Mouse (Mus musculus): ENCODE results near the gene Kif5a. TPM values are rescaled to one million over a fixed set of nuclear protein-coding genes. Genes with fewer than 3 reads are reported as not detected.

Kif5a gene
- polyA plus RNA-seq, 1 experiment from 2014 or later = 7.8 TPM

DNA sequence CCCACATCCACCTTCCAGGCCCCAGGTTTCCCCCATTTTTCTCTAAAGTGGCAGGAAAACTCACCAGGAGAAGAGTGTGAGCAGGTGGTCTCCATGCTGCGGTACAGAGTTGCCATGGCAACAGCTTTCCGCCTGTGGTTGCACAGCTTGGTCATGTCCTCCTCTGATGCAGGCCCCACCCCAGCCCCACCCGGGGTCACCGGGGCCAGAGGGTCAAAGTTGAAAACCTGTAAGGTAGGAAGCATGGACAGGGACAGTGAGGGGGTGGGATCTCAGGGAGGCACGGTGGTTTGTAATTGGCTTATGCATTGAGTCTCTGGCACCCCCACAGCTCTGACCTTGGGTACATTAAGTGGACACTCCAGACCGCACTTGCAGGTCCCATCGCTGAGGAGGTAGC lies 23.6 kb upstream of the Kif5a start:
- H3K27me3 ChIP-seq (ENCODE audit: control insufficient read depth, insufficient read depth, low read length) = no peaks in the 10 kb centered on the region
- no peak overlapping the region for H3K27ac ChIP-seq (ENCODE audit: low read length)
- H3K4me1 ChIP-seq (ENCODE audit: control insufficient read depth, insufficient read depth, low read length) = peaks cover 36% of the 10 kb centered on the region
- no peak for ATAC-seq (ENCODE audit: insufficient number of reproducible peaks, insufficient read depth, low FRiP score, low read depth)
- H3K9me3 ChIP-seq (ENCODE audit: control insufficient read depth, low read depth, low read length) = no peaks in the 10 kb centered on the region
- WGBS = 32% methylated on average over 7 of the region's 7 CpGs
- H3K9ac ChIP-seq (replicated peaks; ENCODE audit: low read depth, low read length) = no peak overlapping the region
- H3K4me3 ChIP-seq (ENCODE audit: low read depth, low read length) = no peak overlapping the region
- peak overlapping the region; percentile 96 for H3K4me2 ChIP-seq (replicated peaks; ENCODE audit: low read depth, low read length)
- peaks cover 57% of the 10 kb centered on the region for H3K36me3 ChIP-seq (ENCODE audit: control insufficient read depth, insufficient read depth, low read length)

DNA sequence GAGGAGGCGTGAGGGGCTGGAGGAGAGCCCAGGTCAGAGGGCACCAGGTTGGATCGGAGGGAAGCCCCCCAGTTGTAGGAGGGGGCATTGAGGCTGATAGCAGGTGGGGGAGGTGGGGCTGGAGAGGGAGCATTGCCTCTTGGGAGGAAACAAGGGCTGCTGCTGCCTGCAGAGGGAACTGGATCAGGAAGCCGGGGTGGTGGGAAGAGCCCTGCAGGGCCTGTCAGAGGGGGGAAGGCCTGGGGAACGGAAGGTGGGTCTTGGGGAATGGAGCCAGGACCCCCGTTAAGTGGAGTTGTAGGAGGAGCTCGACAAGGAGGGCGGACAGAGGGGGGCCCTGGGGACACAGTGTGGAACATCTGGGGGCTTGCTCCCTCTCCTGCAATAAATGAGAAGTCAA lies 23.0 kb upstream of the Kif5a start:
- ATAC-seq (ENCODE audit: insufficient number of reproducible peaks, insufficient read depth, low FRiP score, low read depth) = no peak
- Histone ChIP-seq H3K27ac (ENCODE audit: low read length) (no peak overlapping the region), H3K27me3 (ENCODE audit: control insufficient read depth, insufficient read depth, low read length) (no peaks in the 10 kb centered on the region), H3K9me3 (ENCODE audit: control insufficient read depth, low read depth, low read length) (no peaks in the 10 kb centered on the region), H3K36me3 (ENCODE audit: control insufficient read depth, insufficient read depth, low read length) (peaks cover 63% of the 10 kb centered on the region), H3K4me3 (ENCODE audit: low read depth, low read length) (no peak overlapping the region), H3K9ac (replicated peaks; ENCODE audit: low read depth, low read length) (no peak overlapping the region; the same call in 1 of the 2 replicates), H3K4me2 (replicated peaks; ENCODE audit: low read depth, low read length) (peak overlapping the region; percentile 96; the same call in 1 of the 2 replicates), H3K4me1 (ENCODE audit: control insufficient read depth, insufficient read depth, low read length) (peaks cover 32% of the 10 kb centered on the region)
- WGBS = 65% methylated on average over 7 of the region's 7 CpGs

DNA sequence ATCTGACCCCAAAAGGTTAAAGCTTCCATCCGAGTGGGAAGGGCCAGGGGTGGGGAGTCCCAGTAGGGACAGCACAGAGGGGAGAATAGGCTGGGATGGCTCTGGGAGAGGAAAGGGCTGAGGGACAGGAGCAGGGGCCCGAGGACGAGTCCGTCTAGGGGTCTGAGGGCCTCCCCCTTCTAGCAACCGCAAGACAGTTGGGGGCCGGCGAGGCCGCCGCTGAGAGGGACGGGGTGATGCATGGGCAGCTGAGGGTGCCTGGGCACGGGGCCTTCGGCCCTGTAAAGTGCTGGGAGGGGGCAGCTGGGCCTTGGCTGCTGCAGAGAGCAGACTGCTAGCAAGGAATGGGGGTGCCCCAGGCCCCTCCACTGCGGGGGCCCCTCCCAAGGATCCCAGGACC lies 22.5 kb upstream of the Kif5a start:
- H3K4me1 ChIP-seq (ENCODE audit: control insufficient read depth, insufficient read depth, low read length) = peaks cover 32% of the 10 kb centered on the region
- H3K9ac ChIP-seq (replicated peaks; ENCODE audit: low read depth, low read length) = no peak overlapping the region
- no peak overlapping the region for H3K4me3 ChIP-seq (ENCODE audit: low read depth, low read length)
- WGBS = 72% methylated on average over 12 of the region's 13 CpGs
- H3K36me3 ChIP-seq (ENCODE audit: control insufficient read depth, insufficient read depth, low read length) = peaks cover 68% of the 10 kb centered on the region
- no peak overlapping the region for H3K4me2 ChIP-seq (replicated peaks; ENCODE audit: low read depth, low read length)
- no peak overlapping the region for H3K27ac ChIP-seq (ENCODE audit: low read length)
- H3K9me3 ChIP-seq (ENCODE audit: control insufficient read depth, low read depth, low read length) = no peaks in the 10 kb centered on the region
- no peak for ATAC-seq (ENCODE audit: insufficient number of reproducible peaks, insufficient read depth, low FRiP score, low read depth)
- H3K27me3 ChIP-seq (ENCODE audit: control insufficient read depth, insufficient read depth, low read length) = no peaks in the 10 kb centered on the region

DNA sequence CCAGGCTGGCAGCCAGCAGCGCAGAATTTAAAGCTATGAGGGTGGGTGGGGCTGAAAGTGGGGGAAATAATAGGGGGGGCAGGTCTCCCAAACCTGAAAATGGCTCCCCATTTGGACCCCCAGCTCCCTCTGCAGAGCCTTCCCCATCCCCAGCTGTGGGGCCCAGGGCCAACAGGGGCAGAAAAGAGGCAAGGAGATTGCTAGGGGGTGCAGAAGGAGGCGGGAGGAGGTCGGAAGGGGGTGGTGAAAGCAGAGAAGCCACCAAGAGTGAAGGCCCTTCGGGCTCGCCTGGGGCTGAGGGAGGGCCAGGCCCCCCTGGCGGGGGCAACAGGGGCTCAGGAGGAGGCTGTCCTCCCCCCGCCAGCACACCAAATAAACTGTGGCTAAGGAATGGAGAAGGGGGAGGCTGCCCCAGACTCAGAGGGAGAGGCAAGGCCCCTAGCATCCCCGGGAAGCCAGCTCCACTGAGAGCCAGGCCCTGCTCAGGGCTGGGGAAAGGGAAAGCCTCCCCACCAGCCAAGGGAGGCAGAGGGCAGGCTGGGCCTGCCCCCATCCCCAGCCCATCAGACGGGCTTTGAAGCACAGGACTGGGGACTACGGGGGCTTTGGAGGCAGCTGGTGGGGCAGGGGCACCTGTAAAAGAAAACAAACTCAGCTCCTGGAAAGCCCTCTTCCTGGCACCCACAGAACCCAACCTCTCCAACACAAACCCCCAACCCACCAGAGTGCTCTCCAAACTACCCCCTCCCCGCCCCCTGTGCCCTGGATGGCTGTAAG lies 21.8 kb upstream of the Kif5a start:
- Histone ChIP-seq H3K4me3 (ENCODE audit: low read depth, low read length) (no peak overlapping the region), H3K27ac (ENCODE audit: low read length) (no peak overlapping the region), H3K4me1 (ENCODE audit: control insufficient read depth, insufficient read depth, low read length) (peaks cover 31% of the 10 kb centered on the region), H3K4me2 (replicated peaks; ENCODE audit: low read depth, low read length) (no peak overlapping the region), H3K36me3 (ENCODE audit: control insufficient read depth, insufficient read depth, low read length) (peaks cover 72% of the 10 kb centered on the region), H3K27me3 (ENCODE audit: control insufficient read depth, insufficient read depth, low read length) (no peaks in the 10 kb centered on the region), H3K9ac (replicated peaks; ENCODE audit: low read depth, low read length) (no peak overlapping the region), H3K9me3 (ENCODE audit: control insufficient read depth, low read depth, low read length) (no peaks in the 10 kb centered on the region)
- ATAC-seq (ENCODE audit: insufficient number of reproducible peaks, insufficient read depth, low FRiP score, low read depth) = no peak
- WGBS = 85% methylated on average over 11 of the region's 11 CpGs

DNA sequence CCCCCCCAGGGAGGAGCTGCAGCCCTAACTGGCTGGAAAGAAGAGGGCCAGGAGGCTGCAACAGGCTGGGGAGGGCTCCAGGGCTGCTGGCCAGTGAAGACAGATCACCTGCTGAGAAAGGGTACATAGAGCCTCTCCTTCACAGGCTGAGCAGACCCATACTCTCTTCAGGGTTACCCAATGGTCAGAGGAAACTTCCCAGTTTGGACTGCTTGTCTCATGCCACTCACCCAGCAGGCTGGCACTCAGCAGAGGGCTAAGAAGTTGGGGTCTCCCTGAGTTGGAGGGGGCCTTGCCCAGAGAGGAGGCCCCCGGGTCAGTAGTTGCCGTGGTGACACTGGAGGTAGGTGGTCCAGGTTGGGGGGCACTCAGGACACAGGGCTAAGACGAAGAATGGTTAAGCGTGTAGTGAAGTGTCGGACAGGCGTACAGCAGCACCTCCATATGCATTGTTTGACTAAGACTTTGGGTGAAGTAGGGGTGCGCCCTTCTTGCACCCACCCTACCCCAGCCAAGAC lies 21.0 kb upstream of the Kif5a start:
- Histone ChIP-seq H3K27ac (ENCODE audit: low read length) (no peak overlapping the region), H3K27me3 (ENCODE audit: control insufficient read depth, insufficient read depth, low read length) (no peaks in the 10 kb centered on the region), H3K9ac (replicated peaks; ENCODE audit: low read depth, low read length) (no peak overlapping the region), H3K36me3 (ENCODE audit: control insufficient read depth, insufficient read depth, low read length) (peaks cover 77% of the 10 kb centered on the region), H3K9me3 (ENCODE audit: control insufficient read depth, low read depth, low read length) (no peaks in the 10 kb centered on the region), H3K4me3 (ENCODE audit: low read depth, low read length) (no peak overlapping the region), H3K4me1 (ENCODE audit: control insufficient read depth, insufficient read depth, low read length) (peaks cover 24% of the 10 kb centered on the region), H3K4me2 (replicated peaks; ENCODE audit: low read depth, low read length) (no peak overlapping the region)
- 92% methylated on average over 7 of the region's 7 CpGs for WGBS
- no peak for ATAC-seq (ENCODE audit: insufficient number of reproducible peaks, insufficient read depth, low FRiP score, low read depth)

DNA sequence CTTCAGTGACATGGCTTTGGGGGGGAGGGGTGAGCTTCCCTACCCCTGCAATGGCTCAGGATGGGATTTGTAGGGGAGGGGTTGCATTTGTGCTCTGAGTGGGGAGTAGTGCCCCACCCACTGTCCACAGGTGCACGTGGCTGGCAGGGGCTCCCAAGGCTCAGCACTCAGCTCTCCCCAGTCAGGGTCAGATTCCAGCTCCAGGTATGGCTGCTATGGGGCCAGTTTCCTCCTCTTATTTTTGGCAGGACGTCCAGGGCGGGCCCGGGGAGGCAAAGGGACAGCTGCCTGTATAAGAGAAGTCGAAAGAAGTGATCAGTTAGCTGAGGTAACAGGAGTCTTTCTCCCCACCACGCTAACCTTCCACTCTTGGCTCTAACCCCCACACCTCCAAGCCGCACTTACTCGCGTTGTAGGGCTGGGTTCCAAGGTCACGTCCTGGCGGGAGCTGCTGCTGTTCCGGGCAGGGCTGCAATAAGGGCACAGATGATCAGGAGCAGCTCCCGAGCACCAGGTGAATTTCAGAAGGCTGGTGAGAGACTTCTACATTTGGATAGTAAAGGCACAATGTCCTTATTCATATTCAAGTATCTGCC lies 19.6 kb upstream of the Kif5a start:
- Histone ChIP-seq H3K4me1 (ENCODE audit: control insufficient read depth, insufficient read depth, low read length) (peaks cover 22% of the 10 kb centered on the region), H3K4me3 (ENCODE audit: low read depth, low read length) (no peak overlapping the region), H3K9me3 (ENCODE audit: control insufficient read depth, low read depth, low read length) (no peaks in the 10 kb centered on the region), H3K36me3 (ENCODE audit: control insufficient read depth, insufficient read depth, low read length) (peaks cover 87% of the 10 kb centered on the region), H3K9ac (replicated peaks; ENCODE audit: low read depth, low read length) (no peak overlapping the region), H3K27ac (ENCODE audit: low read length) (no peak overlapping the region), H3K27me3 (ENCODE audit: control insufficient read depth, insufficient read depth, low read length) (no peaks in the 10 kb centered on the region), H3K4me2 (replicated peaks; ENCODE audit: low read depth, low read length) (no peak overlapping the region)
- 77% methylated on average over 13 of the region's 13 CpGs for WGBS
- no peak for ATAC-seq (ENCODE audit: insufficient number of reproducible peaks, insufficient read depth, low FRiP score, low read depth)

DNA sequence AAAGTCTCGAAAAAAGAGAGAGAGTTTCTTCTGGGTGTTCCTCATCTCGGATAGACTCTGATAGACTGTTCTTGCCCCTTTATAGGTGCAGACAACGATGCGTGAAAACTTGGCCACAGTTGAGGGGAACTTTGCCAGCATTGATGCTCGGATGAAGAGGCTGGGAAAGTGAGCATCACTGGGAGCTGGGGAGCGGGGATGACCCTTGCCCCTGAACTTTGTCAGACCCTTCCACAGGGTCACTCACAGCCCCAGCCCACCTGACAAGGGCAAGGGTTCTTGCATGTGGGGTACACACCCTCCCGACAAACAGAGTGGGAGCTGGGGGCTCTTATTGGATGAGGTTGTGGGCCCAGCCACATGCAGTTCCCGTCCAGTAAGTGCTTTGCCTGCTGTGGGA lies 18.2 kb upstream of the Kif5a start:
- WGBS = 93% methylated on average over 8 of the region's 8 CpGs

DNA sequence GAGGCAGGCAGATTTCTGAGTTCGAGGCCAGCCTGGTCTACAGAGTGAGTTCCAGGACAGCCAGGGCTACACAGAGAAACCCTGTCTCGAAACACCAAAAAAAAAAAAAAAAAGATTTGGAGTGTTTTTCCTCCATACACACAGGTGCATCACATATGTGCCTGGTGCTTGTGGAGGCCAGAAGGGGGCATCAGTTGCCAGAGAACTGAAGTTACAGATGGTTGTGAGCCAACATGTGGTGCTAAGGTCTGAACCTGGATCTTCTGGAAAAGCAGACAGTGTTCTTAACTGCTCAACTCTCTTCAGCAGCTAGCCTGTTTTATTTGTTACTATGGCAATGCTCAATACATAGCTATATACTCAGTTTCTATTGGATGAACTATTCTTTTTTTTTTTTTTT lies 16.6 kb upstream of the Kif5a start:
- Histone ChIP-seq H3K36me3 (ENCODE audit: control insufficient read depth, insufficient read depth, low read length) (peaks cover 89% of the 10 kb centered on the region), H3K4me2 (replicated peaks; ENCODE audit: low read depth, low read length) (no peak overlapping the region), H3K9me3 (ENCODE audit: control insufficient read depth, low read depth, low read length) (no peaks in the 10 kb centered on the region), H3K9ac (replicated peaks; ENCODE audit: low read depth, low read length) (no peak overlapping the region), H3K27me3 (ENCODE audit: control insufficient read depth, insufficient read depth, low read length) (no peaks in the 10 kb centered on the region), H3K4me1 (ENCODE audit: control insufficient read depth, insufficient read depth, low read length) (peaks cover under 1% of the 10 kb centered on the region; the same call in 1 of the 2 replicates), H3K27ac (ENCODE audit: low read length) (no peak overlapping the region), H3K4me3 (ENCODE audit: low read depth, low read length) (no peak overlapping the region)
- ATAC-seq (ENCODE audit: insufficient number of reproducible peaks, insufficient read depth, low FRiP score, low read depth) = no peak
- 83% methylated on average over 1 of the region's 2 CpGs for WGBS

More for the DNA sequence above, 18.2 kb upstream of the Kif5a start:
- Histone ChIP-seq H3K4me2 (replicated peaks; ENCODE audit: low read depth, low read length) (no peak overlapping the region), H3K9me3 (ENCODE audit: control insufficient read depth, low read depth, low read length) (no peaks in the 10 kb centered on the region), H3K4me3 (ENCODE audit: low read depth, low read length) (no peak overlapping the region), H3K27ac (ENCODE audit: low read length) (no peak overlapping the region), H3K4me1 (ENCODE audit: control insufficient read depth, insufficient read depth, low read length) (peaks cover 8% of the 10 kb centered on the region), H3K36me3 (ENCODE audit: control insufficient read depth, insufficient read depth, low read length) (peaks cover 90% of the 10 kb centered on the region), H3K9ac (replicated peaks; ENCODE audit: low read depth, low read length) (no peak overlapping the region), H3K27me3 (ENCODE audit: control insufficient read depth, insufficient read depth, low read length) (no peaks in the 10 kb centered on the region)
- no peak for ATAC-seq (ENCODE audit: insufficient number of reproducible peaks, insufficient read depth, low FRiP score, low read depth)
